Mouse (Mus musculus): Measurements from ENCODE around the gene Pnrc2.

The Pnrc2 gene

GRCm38 (mm10) chr4:135892884-135893283 lies 19.2 kb upstream of the Pnrc2 start:
- DNase-seq (ENCODE audit: low spot score in 2 of 2): peak; percentile 31 to 41

GRCm38 (mm10) chr4:135891539-135891938 lies 17.9 kb upstream of the Pnrc2 start:
- no peak for DNase-seq (ENCODE audit: low spot score in 2 of 2)

- DNase-seq (ENCODE audit: low spot score in 2 of 2): peak; percentile 79 to 80
These were observed 16.2 kb upstream of the Pnrc2 start for GRCm38 (mm10) chr4:135889884-135890283.

- no peak for DNase-seq (ENCODE audit: low spot score in 2 of 2)
These were observed 15.7 kb upstream of the Pnrc2 start for GRCm38 (mm10) chr4:135889146-135889883.

- DNase-seq (ENCODE audit: low spot score in 2 of 2): no peak
These were observed 14.9 kb upstream of the Pnrc2 start for GRCm38 (mm10) chr4:135888448-135889057.

- DNase-seq (ENCODE audit: low spot score in 2 of 2): no peak
These were observed 12.5 kb upstream of the Pnrc2 start for GRCm38 (mm10) chr4:135886184-135886583.

GRCm38 (mm10) chr4:135885676-135886075 lies 12.0 kb upstream of the Pnrc2 start:
- DNase-seq (ENCODE audit: low spot score in 2 of 2): no peak

- DNase-seq (ENCODE audit: low spot score in 2 of 2): no peak
These were observed 10.9 kb upstream of the Pnrc2 start for GRCm38 (mm10) chr4:135884531-135884930.

GRCm38 (mm10) chr4:135883881-135884516 lies 10.3 kb upstream of the Pnrc2 start:
- DNase-seq (ENCODE audit: low spot score in 2 of 2): no peak

GRCm38 (mm10) chr4:135883401-135883851 lies 9.8 kb upstream of the Pnrc2 start:
- no peak for DNase-seq (ENCODE audit: low spot score in 2 of 2)

GRCm38 (mm10) chr4:135882023-135882422 lies 8.4 kb upstream of the Pnrc2 start:
- no peak for DNase-seq (ENCODE audit: low spot score in 2 of 2)

- no peak for DNase-seq (ENCODE audit: low spot score in 2 of 2)
These were observed 6.9 kb upstream of the Pnrc2 start for GRCm38 (mm10) chr4:135880576-135880975.

GRCm38 (mm10) chr4:135880018-135880417 lies 6.4 kb upstream of the Pnrc2 start:
- no peak for DNase-seq (ENCODE audit: low spot score in 2 of 2)

- no peak for DNase-seq (ENCODE audit: low spot score in 2 of 2)
These were observed 5.4 kb upstream of the Pnrc2 start for GRCm38 (mm10) chr4:135879021-135879420.

- DNase-seq (ENCODE audit: low spot score in 2 of 2): no peak
These were observed 4.1 kb upstream of the Pnrc2 start for GRCm38 (mm10) chr4:135877742-135878141.

GRCm38 (mm10) chr4:135876583-135877020 lies 3.0 kb upstream of the Pnrc2 start:
- peak; percentile 94 to 96 for DNase-seq (ENCODE audit: low spot score in 2 of 2)

GRCm38 (mm10) chr4:135875991-135876582 lies 2.4 kb upstream of the Pnrc2 start:
- DNase-seq (ENCODE audit: low spot score in 2 of 2): peak; percentile 78 to 84

- peak; percentile 46 to 47 for DNase-seq (ENCODE audit: low spot score in 2 of 2)
These were observed 1.9 kb upstream of the Pnrc2 start for GRCm38 (mm10) chr4:135875546-135875945.

- DNase-seq (ENCODE audit: low spot score in 2 of 2): peak; percentile 42 to 45
These were observed 1.2 kb upstream of the Pnrc2 start for GRCm38 (mm10) chr4:135874564-135875535.

GRCm38 (mm10) chr4:135872589-135873391 lies 860 bp downstream of the Pnrc2 start:
- DNase-seq (ENCODE audit: low spot score in 2 of 2): no peak

All from spleen, postnatal 36 days (tissue).